Mouse (Mus musculus) brain, adult 2 months (tissue): ENCODE measurements around the gene Fuz.

Source experiments
- DNase-seq: peaks from one replicate; pipeline ENCODE4 v3.0.0; 2011; ENCODE audit warnings: low read depth, low spot score

Gene Fuz

DNA sequence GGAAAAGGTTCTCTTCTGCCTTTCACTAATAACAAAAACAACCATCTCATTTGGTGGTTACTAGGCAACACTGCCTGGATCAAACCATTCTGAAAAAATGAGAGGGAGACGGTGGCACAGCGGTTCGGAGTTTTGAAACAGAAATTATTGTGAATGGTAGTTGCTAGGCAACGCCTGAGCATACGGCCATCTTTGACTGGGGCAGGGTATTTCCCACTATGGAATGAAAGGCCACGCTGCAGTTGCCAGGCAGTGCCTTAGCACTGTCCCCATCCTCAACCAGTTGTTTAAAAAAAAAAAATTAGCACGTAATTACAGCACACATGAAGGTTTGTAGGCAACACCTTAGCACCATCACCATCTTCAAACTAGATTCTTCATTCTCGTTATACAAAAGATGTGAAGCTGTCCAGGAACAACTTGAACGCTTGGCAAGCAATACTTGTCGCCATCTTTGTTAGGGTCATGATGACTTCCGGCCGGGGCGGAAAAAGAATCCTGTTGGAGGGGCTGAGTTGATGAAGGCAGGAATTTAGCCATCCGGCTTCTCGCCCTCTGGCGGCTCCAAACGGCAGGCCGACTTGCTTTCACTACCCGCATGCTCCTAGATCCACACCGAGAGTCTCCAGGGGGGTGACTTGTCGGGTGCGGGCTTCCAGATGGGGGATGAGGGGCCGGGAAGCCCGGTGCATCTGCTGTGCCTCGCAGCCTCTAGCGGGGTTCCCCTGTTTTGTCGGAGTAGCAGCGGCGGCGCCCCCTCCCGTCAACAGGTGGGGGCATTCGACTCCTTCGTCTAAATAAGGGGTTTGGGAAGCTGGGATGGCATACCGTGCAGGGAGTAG lies at the start of gene Fuz:
Gene Fuz (plus strand): TSS at position 487 of the 842 bp plus-strand sequence.
- peak; percentile 99 for DNase-seq

DNA sequence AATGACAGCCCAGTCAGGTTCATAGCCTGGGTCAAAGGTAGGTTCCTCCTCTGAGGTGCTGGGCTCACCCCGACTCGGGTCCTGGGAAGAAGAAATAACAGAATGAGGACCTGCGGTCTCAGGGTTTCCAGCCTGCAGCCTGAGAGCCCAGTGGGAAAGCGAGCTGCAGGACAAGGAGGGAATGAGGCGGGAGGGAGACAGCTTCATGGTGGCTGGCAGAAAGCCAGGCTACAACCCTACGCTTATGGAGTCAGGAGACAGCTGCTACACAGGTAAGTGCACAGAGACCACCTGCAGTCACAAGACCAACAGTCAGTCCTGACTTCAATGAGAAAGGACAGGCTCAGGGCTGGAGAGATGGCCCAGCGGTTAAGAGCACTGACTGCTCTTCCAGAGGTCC lies 49.1 kb upstream of the Fuz start:
- no peak for DNase-seq

DNA sequence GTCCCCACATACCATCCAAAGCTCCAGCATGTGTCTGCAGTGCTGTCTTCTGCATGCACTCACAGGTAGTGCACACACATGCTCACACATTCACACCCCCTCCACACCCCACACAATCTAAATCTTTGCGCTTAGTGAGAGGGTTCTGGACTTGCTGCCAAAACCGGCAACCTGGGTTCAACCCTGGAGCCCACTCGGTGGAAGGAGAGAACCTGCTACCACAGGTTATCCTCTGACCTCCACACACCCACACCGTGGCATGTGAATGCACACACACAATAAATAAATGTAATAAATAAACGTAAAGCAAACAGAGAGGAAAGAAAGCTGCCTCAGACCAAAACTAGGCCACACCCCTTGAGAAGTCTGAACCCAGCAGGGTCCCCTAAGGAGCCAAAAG lies 48.1 kb upstream of the Fuz start:
- no peak for DNase-seq

DNA sequence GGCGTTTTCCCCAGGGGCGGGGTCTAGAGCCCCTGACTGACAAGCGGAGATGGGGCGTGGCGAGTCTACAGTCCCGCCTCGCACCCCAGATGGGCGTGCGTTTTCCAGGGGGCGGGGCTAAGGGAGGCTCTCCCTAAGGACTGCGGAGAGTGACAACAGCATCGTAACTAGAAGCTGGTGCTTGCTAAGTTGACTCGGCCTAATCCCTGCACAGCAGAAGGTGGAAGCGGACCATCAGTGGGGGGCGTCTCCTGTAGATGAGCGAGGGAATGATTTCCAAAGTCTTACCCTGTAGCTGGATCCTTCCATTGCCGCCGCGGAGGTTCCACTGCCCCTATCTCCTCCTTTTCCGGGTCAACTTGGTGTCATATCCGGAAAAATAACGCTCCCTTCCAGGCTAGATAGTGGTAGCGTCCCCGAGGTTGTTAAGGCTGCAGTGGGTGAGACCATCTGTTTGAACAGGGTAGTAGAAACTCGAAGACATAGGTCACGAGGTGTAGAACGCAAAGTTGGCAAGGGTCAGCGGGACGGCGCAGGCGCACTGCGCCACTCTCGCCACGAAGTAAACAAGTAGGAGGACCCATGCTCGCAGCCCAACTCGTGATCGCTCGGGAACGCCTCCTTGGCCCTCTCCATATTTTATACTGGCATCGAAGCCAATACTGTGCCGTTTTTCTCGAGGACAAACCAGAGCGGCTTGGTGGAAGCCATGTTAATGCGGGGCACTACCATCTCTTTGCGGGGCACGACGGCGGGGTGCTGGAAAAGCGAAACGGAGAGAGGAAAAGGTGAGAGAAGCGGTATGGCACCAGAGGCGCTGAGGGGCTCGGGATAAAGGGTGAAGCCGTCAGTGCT lies 47.1 kb upstream of the Fuz start, which contains the start of the genes Akt1s1 and Tbc1d17:
Gene Akt1s1 (plus strand): TSS at position 431 of the 855 bp plus-strand sequence.
Gene Tbc1d17 (minus strand): TSS at position 519 of the 855 bp plus-strand sequence.
- DNase-seq = peak; percentile 100

- DNase-seq = peak; percentile 98
Observed at GRCm38 (mm10) chr7:44849416-44850111, 46.3 kb upstream of the Fuz start.

DNA sequence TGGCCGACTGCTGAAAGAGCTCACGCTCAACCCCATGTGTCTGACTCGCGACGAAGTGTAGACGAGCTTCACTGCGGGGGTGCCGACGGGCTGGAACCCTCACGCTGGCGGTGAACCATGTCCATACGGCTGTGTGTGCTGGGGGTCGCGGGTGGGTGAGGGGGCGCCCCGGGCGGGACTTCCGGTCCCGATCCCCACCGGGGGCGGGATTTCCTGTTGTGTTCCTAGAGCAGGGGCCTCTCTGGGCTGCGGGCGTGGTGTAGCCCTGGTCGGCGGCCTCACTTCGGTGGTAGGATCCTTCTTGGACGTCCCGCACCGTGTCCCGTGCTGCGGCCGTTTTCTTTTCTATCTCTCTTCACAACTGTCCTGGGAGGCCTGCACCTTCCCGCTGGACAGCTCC lies 45.7 kb upstream of the Fuz start:
- DNase-seq = peak; percentile 83

- peak; percentile 46 for DNase-seq
Observed at GRCm38 (mm10) chr7:44850789-44851624, 44.9 kb upstream of the Fuz start.

DNA sequence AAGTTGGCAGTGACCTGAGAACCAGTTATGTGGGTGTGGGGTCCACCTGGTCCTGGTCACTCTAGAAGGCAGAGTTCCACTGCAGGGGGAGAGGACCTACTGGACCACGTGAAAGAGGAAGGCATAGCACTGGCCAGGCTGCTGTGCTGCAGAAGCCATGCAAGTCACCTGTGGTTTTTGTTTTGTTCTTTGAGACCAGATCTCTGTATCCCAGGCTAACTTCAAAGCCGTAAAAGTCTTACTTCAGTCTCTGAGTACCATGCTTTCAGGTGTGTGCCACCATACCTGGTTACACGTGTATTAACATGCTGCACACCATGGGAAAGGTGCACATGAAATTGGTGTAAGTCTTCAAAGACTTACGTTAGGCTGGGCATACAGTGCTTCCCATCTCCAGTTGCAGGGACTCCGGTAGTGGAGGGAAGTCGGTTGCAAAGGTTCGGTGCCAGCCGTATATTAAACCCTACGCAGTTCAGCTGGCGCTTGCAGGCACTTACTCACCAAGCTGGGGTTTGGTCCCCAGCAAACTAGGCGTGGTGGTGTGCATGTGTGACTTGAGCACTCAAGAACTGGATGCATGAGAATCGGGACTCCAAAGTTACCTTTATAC lies 44.1 kb upstream of the Fuz start:
- no peak for DNase-seq

GRCm38 (mm10) chr7:44852259-44853027 lies 43.4 kb upstream of the Fuz start:
- no peak for DNase-seq

GRCm38 (mm10) chr7:44853065-44853464 lies 42.8 kb upstream of the Fuz start:
- no peak for DNase-seq

- DNase-seq = no peak
Observed at GRCm38 (mm10) chr7:44853596-44854355, 42.1 kb upstream of the Fuz start.

DNA sequence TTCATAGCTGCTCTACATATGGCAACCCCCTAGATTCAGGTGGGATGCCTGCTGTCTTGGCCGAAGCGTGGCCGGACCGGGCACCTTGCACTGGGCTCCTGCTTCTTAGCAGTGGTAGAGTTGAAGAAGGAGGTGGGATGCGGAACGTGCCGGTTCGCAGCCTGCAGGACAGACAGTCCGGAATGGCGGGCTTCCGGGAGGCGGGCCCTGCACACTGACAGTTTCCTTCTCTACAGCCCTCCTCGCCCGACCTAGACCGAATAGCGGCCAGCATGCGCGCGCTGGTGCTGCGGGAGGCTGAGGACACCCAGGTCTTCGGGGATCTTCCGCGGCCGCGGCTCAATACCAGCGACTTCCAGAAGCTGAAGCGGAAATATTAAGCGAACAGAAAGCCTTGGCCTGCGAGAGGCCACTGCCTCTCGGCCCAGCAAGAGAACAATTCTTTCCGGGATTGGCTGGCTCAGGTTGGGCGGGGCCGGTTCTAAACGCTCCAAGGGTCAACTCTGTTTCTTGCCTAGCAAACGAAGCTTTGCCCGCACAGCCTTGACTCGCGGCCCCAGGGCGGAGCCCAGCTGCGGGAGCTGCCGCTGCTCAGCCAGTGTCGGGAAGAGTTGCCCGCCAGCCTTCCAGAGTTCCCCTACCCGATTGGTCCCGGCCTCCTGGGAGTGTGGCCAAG lies 41.4 kb upstream of the Fuz start:
- DNase-seq = peak; percentile 79

DNA sequence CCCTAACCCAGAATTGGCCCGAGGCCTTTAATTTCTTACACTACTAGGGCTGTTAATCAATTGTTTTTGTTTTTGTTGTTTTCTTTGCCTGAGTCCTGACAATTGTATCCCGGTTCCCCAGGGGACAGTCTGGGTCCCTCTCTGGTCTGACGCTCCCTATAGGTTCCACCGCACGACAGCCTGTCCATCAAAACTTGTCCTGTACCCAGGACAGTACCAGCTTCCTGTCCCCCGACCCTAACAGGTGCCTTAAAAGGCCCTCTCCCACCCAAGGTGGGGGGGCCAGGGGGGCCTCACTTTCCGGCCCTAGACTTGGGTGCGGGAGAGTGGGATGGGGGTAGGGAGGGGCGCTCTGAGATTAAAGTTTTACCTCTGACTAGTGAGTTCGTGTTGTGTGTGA lies 40.8 kb upstream of the Fuz start:
- no peak for DNase-seq

GRCm38 (mm10) chr7:44856265-44856916 lies 39.5 kb upstream of the Fuz start:
- no peak for DNase-seq

DNA sequence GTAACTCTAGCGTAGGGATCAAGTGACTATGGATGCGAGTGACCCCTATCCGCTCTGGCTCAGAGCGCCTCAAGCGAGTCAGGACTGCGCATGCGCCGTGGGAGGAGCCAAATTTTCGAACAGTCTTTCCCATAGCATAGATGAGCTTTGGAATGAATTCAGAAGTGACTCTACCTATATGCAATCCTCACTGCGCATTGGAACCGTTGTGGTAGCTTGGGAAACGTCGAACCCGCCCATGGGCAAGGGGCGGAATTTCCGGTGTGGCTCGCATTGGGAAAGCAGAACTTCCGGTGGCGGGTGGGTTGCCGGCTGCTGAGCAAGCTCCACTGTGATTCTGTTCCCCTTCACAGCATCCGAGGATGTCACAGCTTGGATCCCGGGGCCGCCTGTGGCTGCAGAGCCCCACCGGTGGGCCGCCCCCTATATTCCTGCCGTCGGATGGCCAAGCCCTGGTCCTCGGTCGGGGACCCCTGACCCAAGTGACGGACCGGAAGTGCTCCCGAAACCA lies 38.8 kb upstream of the Fuz start, which contains the start of gene Pnkp:
Gene Pnkp (plus strand): TSS at position 98 of the 511 bp plus-strand sequence.
- DNase-seq = peak; percentile 97

DNA sequence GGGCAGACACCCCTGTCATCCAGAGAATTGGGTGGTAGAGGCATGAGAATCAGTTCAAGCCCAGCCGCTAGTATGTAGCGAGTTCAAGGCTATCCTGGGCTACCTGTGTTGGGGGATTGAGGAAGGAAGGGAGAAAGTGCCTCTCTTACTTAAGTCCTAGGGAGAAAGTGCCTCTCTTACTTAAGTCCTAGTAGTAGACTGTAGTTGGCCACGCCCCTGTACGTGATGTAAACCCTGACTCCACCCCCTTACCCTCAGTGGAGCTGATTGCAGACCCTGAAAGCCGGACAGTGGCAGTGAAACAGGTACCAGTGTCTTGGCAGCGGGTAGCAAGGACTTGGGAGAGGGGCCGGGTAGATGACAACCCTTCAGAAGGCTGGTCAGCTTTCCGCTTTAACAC lies 38.0 kb upstream of the Fuz start:
- peak; percentile 54 for DNase-seq

- no peak for DNase-seq
Observed at GRCm38 (mm10) chr7:44859896-44860295, 36.0 kb upstream of the Fuz start.
